Mouse (Mus musculus) ZHBTc4 (cell line): ENCODE results near the gene Kantr.

Source experiments
- DNase-seq: peaks from one replicate; pipeline ENCODE4 v3.0.0-alpha.2; 2011; ENCODE audit warnings: low read depth, low spot score

Gene Kantr

DNA sequence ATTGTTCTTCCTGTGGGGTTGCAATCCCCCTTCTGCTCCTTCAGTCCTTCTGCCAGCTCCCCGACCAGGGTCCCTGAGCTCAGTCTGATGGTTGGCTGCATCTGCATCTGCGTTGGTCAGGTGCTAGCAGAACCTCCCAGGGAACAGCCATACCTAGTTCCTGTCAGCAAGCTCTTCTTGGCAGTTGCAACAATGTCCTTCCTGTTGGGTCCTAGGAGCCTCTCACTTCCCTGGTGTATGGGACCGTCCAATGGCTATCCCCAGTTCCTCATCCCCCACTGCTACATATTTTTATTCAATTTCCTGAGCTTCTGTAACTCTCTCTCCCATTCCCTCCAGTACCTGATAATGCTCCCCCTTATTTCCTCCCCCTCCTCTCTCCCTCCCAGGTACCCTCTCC lies 42.5 kb downstream of the Kantr start:
- DNase-seq, result no peak

DNA sequence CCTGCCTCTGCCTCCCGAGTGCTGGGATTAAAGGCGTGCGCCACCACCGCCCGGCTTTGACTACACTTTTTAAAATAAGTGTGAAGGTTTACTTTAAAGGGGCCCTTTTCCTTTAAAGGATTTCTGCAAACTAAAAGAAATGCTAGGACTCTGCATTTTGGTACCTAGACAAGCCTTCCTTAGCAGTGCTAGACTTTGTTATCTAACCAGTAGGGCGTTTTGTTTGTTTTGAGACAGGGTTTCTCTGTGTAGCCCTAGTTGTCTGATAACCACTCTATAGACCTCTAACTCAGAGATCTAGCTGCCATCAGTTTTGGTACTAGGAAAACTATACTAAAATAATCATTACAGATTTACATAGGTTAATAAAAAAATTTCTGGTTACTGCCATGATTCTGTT lies 47.9 kb downstream of the Kantr start:
- DNase-seq, result no peak

DNA sequence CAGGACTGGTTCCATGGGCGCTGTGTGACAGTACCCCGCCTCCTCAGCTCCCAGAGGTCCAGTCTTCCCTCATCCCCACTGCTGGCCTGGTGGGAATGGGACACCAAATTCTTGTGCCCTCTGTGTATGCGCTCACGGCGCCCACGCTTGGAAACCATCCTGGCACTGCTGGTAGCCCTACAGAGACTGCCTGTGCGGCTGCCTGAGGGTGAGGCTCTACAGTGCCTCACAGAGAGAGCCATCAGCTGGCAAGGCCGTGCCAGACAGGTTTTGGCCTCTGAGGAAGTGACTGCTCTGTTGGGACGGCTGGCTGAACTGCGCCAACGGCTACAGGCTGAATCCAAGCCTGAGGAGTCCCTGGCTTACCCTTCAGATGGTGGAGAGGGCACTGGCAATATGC lies 56.1 kb downstream of the Kantr start:
- no peak for DNase-seq
